Mouse (Mus musculus) C2C12 (cell line): Measurements from ENCODE around the gene Stk33.

Experiments
- CEBPB ChIP-seq: IDR thresholded peaks from one replicate; pipeline ENCODE4 v1.6.1; 2011; ENCODE audit warnings: low read depth, mild to moderate bottlenecking, control low read depth, moderate library complexity
- CTCF ChIP-seq: IDR thresholded peaks from one replicate; pipeline ENCODE4 v1.5.1; 2011; ENCODE audit not compliant: control insufficient read depth, insufficient read depth, insufficient read length
- MAX ChIP-seq: IDR thresholded peaks from one replicate; pipeline ENCODE4 v1.6.1; 2011; ENCODE audit warnings: mild to moderate bottlenecking, control low read depth
- MYOG ChIP-seq: IDR thresholded peaks from one replicate; pipeline ENCODE4 v1.6.1; 2011; ENCODE audit not compliant: control insufficient read depth, insufficient read length; ENCODE audit errors: extremely low read depth
- USF1 ChIP-seq: IDR thresholded peaks from one replicate; pipeline ENCODE4 v1.6.1; 2011; ENCODE audit warnings: low read depth, mild to moderate bottlenecking, control low read depth, moderate library complexity

DNA sequence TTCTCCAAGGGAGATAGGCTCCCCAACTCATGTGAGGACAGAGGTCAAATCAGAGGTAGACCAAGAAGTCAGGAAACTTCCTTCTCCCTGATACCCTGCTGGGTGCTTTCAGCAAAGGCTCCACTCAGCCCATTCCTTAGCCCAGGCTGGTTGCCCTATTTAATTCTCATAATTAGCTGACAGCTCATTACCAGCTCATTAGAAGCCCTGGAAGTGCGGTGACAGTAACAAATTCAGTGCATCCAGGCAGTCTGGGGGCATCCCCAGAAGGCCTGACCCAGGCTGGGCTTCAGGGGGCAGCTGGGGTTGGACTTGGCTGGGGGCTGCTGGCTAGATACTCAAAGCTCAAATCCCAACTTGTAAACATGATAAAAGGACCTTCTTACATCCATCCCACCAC is 172.7 kb downstream of the Stk33 start:
- TF ChIP-seq CTCF (no peak), CEBPB (no peak), MAX (no peak), USF1 (no peak), MYOG (no peak)
